Mouse (Mus musculus) liver, embryonic 14.5 days (tissue): ENCODE measurements at regions not wholly inside any gene's neighbourhood (a gene's known extent, or its start where the extent isn't known, plus 50 kb on each side); places are given as distances from the start of the nearest gene placed in this dataset.

Source experiments
- ATAC-seq: fragments of 200-750 bp; cut with Nextera tagmentation; 2 replicates; pipeline ENCODE4 v1.8.0; 2017; ENCODE audit warnings: moderate number of reproducible peaks, mild to moderate bottlenecking, moderate library complexity; ENCODE audit not compliant: insufficient read depth
- DNase-seq, 3 experiments: peaks; one replicate each; pipeline ENCODE4 v3.0.0-alpha.2; 2012 to 2013; ENCODE audit warnings: low read depth in 3 of 3, low spot score in 3 of 3
- H3K27ac ChIP-seq: fragments of 300-500 bp; sonication (generic); 2 replicates; pipeline ENCODE4 v1.5.1; 2014; ENCODE audit warnings: moderate library complexity, mild to moderate bottlenecking, control low read depth, inconsistent platforms
- H3K27me3 ChIP-seq: fragments of 300-500 bp; sonication (generic); 2 replicates; pipeline ENCODE4 v1.6.1; 2014; ENCODE audit warnings: mild to moderate bottlenecking, low read length, moderate library complexity; ENCODE audit not compliant: control insufficient read depth, insufficient read depth
- H3K36me3 ChIP-seq: fragments of 300-500 bp; sonication (generic); replicated peaks from 2 replicates; pipeline ENCODE4 v1.6.1; 2014; ENCODE audit warnings: low read depth; ENCODE audit not compliant: control insufficient read depth, insufficient read depth
- H3K4me1 ChIP-seq, 2 experiments: fragments of 200-500 bp in 1 of 2; fragments of 300-500 bp in 1 of 2; sonication (generic) in 1 of 2; replicated peaks; 2 replicates each; pipeline ENCODE4 v1.6.1; 2012 to 2014; ENCODE audit warnings: antibody characterized with exemption in 1 of 2, inconsistent platforms in 1 of 2, low read length in 1 of 2; ENCODE audit not compliant: control insufficient read depth in 2 of 2, insufficient read depth in 2 of 2
- H3K4me2 ChIP-seq: fragments of 300-500 bp; sonication (generic); 2 replicates; pipeline ENCODE4 v1.6.1; 2014; ENCODE audit warnings: low read depth, mild to moderate bottlenecking, control low read depth, moderate library complexity
- H3K4me3 ChIP-seq, 2 experiments: fragments of 200-500 bp in 1 of 2; fragments of 300-500 bp in 1 of 2; sonication (generic) in 1 of 2; 2 replicates each; pipeline ENCODE4 v1.5.1; 2012 to 2014; ENCODE audit warnings: low read depth in 2 of 2, low read length in 2 of 2, mild to moderate bottlenecking in 2 of 2, control low read depth in 1 of 2, inconsistent platforms in 1 of 2, moderate library complexity in 1 of 2; ENCODE audit not compliant: insufficient read depth in 1 of 2
- H3K9ac ChIP-seq: fragments of 300-500 bp; sonication (generic); replicated peaks from 2 replicates; pipeline ENCODE4 v1.6.1; 2014; ENCODE audit warnings: mild to moderate bottlenecking, control low read depth, moderate library complexity
- H3K9me3 ChIP-seq: fragments of 300-500 bp; sonication (generic); 2 replicates; pipeline ENCODE4 v1.6.1; 2016; ENCODE audit warnings: low read length, mixed read lengths; ENCODE audit not compliant: control insufficient read depth
- CTCF ChIP-seq: IDR thresholded peaks from 2 replicates; pipeline ENCODE4 v1.5.1; 2016; ENCODE audit warnings: antibody characterized with exemption, low read depth, control low read depth
- EP300 ChIP-seq: IDR thresholded peaks from 2 replicates; pipeline ENCODE4 v1.6.1; 2016; ENCODE audit warnings: antibody characterized with exemption, low read depth
- WGBS: fragments of 180-500 bp; shearing (Covaris S2); extraction: QIAGEN DNeasy Blood & Tissue Kit; methylation state at CpG from one replicate; pipeline ENCODE4 v1.1.7; 2014; ENCODE audit not compliant: insufficient replicate concordance; 5-methylcytosine and 5-hydroxymethylcytosine counted together

GRCm38 (mm10) chr7:72753053-72753559, 446.7 kb upstream of the Mctp2 start:
- Histone ChIP-seq H3K4me3 (no peak overlapping the region), H3K27ac (no peak overlapping the region), H3K4me1 (no peaks in the 10 kb centered on the region), H3K9me3 (no peaks in the 10 kb centered on the region), H3K27me3 (no peaks in the 10 kb centered on the region), H3K9ac (no peak overlapping the region), H3K36me3 (no peaks in the 10 kb centered on the region), H3K4me2 (no peak overlapping the region)
- 32% methylated on average over 3 of the region's 3 CpGs for WGBS
- TF ChIP-seq CTCF (no peak), EP300 (no peak)
- DNase-seq (no peak), ATAC-seq (no peak)

- Histone ChIP-seq H3K4me2 (no peak overlapping the region), H3K27ac (no peak overlapping the region), H3K4me1 (no peaks in the 10 kb centered on the region), H3K4me3 (no peak overlapping the region), H3K9me3 (no peaks in the 10 kb centered on the region), H3K9ac (no peak overlapping the region), H3K27me3 (no peaks in the 10 kb centered on the region), H3K36me3 (no peaks in the 10 kb centered on the region)
- no peak for ATAC-seq
- TF ChIP-seq EP300 (no peak), CTCF (no peak)
- DNase-seq = no peak
- WGBS = 50% methylated on average over 1 of the region's 1 CpGs
Observed at GRCm38 (mm10) chr7:72762711-72763110, 456.3 kb upstream of the Mctp2 start.

GRCm38 (mm10) chr7:72768705-72769104, 462.3 kb upstream of the Mctp2 start:
- no peaks in the 10 kb centered on the region for H3K4me1 ChIP-seq
- no peak for TF ChIP-seq CTCF
- TF ChIP-seq EP300 = no peak
- DNase-seq (no peak), ATAC-seq (no peak)
- 44% methylated on average over 4 of the region's 4 CpGs for WGBS
- H3K36me3 ChIP-seq = no peaks in the 10 kb centered on the region
- no peak overlapping the region for H3K27ac ChIP-seq
- no peaks in the 10 kb centered on the region for H3K27me3 ChIP-seq
- no peak overlapping the region for H3K4me3 ChIP-seq
- no peak overlapping the region for H3K4me2 ChIP-seq
- no peak overlapping the region for H3K9ac ChIP-seq
- no peaks in the 10 kb centered on the region for H3K9me3 ChIP-seq

- Histone ChIP-seq H3K9me3 (no peaks in the 10 kb centered on the region), H3K4me3 (no peak overlapping the region), H3K4me2 (no peak overlapping the region), H3K27me3 (no peaks in the 10 kb centered on the region), H3K36me3 (no peaks in the 10 kb centered on the region), H3K27ac (no peak overlapping the region), H3K4me1 (no peaks in the 10 kb centered on the region), H3K9ac (no peak overlapping the region)
- DNase-seq (no peak), ATAC-seq (no peak)
- 49% methylated on average over 3 of the region's 3 CpGs for WGBS
- TF ChIP-seq CTCF (no peak), EP300 (no peak)
Observed at GRCm38 (mm10) chr7:72774031-72774770, 467.8 kb upstream of the Mctp2 start.

- Histone ChIP-seq H3K9me3 (no peaks in the 10 kb centered on the region), H3K36me3 (no peaks in the 10 kb centered on the region), H3K27ac (no peak overlapping the region), H3K4me1 (no peaks in the 10 kb centered on the region), H3K4me2 (no peak overlapping the region), H3K4me3 (no peak overlapping the region), H3K9ac (no peak overlapping the region), H3K27me3 (no peaks in the 10 kb centered on the region)
- 18% methylated on average over 3 of the region's 3 CpGs for WGBS
- no peak for ATAC-seq
- DNase-seq = no peak
- no peak for TF ChIP-seq CTCF
- no peak for TF ChIP-seq EP300
Observed at GRCm38 (mm10) chr7:72774771-72775119, 468.3 kb upstream of the Mctp2 start.
